Mouse (Mus musculus): ENCODE data around the gene Nans.

DNA sequence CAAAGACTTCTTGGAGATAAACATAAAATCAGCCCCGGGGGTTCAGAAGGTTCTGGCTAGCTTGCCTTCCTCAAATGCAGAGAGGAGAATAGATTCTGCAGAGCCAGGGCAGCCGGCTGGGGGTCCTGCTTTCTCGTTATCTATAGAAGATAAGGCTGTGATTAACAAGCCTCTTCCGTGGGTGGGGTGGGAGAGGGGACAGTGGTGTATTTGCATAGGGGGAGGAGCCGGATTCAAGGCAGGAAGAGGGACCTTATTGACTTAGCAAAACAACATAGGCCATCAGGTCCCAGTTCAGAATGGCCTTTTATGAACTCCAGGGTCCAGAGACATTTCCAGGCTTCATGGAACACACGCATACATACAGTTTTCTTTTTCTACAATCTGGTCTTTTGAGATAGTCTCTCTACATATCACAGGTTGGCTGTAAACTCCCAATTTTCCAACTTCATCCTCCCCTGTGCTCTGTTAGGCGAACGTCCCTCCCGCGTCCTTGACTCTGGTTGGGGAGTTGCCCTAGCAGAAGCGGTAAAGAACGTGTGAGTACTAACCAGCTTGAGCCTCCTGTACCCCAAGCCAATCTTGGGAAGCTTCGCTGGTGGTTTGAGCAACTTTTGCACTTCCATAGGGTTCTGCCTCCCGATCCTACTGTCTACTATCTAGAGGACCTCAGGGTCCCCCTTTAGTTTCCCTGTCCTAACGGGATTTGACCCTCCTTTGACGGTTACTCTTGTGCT lies 46.2 kb downstream of the Nans start:
- TF ChIP-seq EP300 (IDR thresholded peaks at IDR 0.05; ENCODE audit: low read depth) (no peak), CTCF (IDR thresholded peaks at IDR 0.05; ENCODE audit: low read depth) (no peak)
